Mouse (Mus musculus): ENCODE measurements around the gene Myof.
A peak's percentile ranks its signal among the peaks of the same experiment; 100 is the strongest.

Myof gene

DNA sequence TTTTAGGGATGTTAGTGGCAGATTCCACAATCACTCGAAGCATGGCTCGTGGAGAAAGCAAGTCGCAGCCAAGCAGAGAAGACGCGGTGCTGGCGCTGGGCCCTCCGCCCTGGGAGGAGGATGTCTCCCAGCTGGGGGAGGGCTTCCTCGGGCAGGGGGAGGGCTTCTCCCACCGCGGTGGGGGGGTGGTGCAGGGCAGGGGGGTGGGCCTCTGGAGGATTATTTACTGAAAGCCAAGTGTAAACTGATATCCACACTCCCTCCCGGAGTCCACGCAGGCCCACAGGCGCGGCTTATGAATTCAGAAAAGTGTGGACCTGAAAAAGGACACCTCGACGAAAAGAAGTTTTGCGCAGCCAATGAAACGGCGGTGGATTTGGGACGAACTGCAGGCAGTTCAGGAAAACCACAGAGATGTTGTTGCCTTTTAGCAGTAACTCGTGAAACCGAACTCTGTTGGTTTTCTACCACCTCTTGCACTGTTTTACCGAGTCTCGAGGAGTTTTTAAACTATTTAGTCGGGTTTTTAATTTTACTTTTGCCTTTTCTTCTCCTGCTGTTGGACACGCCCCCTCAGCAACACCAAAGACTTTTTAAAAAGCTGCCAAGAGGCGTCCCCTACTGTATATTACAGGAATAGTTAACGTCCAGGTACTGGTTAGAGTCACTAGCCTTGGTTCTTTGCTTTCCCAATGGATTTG, at the start of gene Myof:
TSS of gene Myof (minus strand) at position 297 of the 701 bp plus-strand sequence.
- peak; percentile 64 for DNase-seq (ENCODE audit: low spot score)

DNA sequence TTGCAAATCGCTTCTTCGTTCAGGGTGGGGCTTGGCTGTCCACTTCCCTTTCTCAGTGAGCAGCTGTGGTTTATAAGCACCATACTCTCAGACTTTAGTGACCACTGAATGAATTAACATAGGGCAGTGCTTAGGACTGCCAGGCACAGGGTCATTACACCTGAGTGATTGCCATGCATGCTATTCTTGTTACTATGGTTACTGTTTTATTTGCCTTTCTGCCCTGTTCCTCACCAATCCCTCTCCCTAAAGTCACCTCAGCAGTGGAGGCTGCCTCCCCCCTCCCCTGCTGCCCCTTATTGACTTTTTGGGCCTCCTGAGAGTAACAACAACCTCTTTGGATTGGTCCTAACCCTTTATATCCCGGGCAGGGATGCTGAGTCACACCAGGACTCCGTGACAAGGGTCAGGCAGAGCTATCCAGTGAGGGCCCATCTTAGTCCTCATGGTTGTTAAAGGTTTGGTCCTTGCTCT, 48.2 kb upstream of the Myof start:
- DNase-seq (ENCODE audit: low spot score), result no peak

DNA sequence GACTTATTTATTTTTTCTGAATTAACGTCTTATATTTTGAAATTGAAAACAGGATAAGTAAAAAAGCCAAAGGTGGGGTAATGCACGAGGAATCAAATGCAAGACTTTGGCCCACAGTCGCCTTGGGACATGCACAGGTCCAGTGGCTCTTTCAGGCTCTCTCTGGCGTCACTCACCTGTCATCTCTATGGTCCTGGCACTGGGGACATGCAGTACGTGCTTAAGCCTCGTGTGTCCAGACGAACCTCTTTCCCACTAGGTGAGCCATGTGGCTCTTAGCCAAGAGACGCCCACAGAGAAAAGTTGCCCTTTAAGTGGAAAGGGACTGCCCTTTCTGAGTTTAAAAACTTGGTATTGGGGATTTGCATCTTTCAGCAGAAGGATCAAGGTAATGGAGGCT, 46.0 kb upstream of the Myof start:
- no peak for DNase-seq (ENCODE audit: low spot score)

DNA sequence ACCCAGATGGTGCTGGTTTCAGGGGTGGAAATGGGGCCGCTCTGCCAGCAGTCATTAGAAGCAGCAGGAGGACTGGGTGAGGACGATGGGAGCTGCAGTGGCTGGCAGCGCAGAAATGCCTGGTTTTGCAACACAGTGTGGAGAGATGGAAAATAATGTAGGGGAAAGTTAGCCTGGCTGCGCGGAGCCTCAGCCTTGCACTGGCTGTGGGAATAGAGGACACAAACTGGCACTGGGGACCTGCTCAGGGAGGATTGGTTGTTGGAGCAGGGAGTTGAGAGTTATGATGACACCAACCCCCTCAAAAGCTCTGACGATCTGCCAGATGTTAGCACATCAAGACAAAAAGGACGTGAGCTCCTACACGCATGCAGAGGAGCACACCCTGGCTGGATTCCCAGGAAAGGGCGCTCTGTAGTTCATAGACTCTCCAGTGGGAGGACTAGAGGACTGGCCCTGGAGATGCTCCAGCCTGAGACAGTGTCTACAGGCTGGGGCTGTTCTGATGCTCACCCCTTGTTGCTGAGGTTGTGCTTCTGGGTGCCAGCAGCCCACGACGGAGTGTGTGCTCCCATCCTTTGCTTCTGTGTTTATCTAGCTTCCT, 43.7 kb upstream of the Myof start:
- peak; percentile 30 for DNase-seq (ENCODE audit: low spot score)

DNA sequence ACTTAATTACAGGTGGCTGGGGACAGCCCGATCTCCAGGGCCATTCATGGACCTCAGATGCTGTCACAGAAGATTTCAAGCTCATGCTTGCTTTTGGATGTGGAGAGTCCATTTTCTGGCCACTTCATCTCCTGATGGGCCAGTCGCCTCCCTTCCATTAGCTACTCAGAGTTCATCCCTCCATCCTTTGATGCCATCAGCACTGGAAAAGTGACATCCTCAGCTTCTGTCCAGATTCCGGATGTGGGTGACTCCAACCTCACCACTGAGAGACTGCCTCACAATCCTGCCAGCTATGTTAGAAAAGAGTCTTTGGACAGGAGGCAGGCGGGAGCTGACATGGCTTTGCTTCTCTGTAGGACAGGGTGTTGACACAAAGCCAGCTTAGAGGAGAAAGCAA, 42.5 kb upstream of the Myof start:
- no peak for DNase-seq (ENCODE audit: low spot score)

DNA sequence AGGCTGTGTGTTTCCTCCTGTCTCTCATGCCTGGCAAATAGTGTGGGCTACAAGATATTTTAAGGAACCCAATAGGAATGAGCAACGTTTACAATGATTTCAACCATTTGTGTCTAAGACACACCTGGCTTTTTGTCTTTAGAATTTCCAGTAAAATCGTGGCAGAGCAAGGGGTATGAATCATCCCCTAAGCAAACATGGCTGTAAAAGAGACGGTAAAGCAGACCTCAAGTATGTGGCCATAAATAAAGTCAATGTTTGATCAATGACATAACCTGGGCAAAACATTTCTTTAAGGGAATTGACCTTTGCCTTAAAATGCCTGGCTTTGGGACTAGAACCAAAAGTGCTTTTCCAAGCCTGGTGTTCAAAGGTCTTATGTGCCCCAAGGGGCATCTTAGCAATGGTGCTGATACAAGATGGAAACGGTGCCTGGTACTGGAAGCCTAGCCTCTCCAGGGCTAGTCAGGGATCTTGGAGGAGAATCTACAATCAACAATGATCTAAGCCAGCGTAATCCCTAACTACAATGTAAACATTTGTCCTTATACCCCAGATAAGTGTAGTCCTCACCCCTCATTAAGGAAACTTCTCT, 39.7 kb upstream of the Myof start:
- DNase-seq (ENCODE audit: low spot score), result no peak

DNA sequence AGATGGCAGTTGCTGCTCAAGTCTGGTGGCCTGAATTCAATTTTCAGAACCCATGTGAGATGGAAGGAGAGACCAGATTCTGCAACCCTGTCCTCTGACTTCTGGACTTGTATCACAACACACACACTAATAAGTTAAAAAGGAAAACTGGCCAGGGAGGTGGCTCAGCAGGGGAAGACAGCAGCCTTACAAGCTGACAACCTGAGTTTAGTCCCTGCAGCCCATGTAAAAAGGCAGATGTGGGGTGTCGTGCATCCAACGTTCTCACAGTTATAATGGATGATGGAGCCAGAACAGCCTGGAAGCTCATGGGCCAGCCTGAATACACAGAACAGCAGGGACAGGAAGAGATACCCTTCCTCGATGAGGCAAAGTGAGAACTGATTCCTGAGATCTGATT, 38.0 kb upstream of the Myof start:
- no peak for DNase-seq (ENCODE audit: low spot score)

DNA sequence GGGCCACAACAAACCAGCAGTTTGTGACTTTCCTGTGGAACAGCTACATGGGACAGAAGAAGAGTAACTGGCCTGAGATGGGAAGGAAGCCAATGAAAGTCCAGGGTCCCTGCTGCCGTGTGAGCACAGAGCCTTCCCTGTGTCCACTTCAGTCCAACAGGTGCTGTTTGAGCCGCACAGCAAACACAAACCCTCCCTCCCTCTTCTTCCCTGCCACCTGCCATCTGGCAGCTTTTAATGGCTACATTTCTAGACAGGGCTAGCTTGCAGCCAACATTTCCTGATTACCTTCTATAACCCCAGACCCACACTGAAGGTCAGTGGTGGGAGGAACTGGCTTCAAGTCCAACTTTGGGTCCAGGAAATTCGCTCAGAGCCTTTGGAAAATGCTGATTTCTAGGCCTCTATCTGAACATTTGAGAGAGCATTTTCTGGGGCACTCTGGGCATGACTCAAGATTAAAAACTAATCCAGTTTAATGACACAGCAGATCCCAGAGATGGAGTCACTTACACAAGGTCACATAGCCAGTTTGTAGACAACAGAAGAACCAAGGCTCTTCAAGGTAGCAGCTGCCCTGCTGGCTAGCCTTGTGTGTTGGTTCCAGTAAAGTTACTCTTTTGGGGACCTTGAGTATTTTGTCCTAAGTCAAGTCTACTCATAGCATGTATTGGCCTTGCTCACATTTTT, 34.6 kb upstream of the Myof start:
- DNase-seq (ENCODE audit: low spot score), result no peak

DNA sequence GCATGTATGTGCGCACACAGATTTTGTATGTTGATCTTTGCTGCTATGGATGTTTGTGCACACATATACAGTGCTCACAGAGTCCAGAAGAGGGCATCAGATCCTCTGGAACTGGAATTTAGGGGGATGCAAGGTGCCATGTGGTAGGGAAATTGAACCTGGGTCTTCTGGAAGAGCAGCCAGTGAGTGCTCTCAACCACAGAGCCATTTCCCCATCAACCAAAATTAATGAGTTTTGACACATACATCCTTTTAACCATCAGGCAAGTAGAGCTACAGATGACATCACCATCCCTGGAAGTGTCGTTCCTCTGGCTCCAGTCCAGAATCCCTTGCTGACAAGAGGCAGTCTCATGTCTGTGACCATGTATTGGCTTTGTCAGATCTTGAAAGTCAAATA, 32.9 kb upstream of the Myof start:
- no peak for DNase-seq (ENCODE audit: low spot score)

DNA sequence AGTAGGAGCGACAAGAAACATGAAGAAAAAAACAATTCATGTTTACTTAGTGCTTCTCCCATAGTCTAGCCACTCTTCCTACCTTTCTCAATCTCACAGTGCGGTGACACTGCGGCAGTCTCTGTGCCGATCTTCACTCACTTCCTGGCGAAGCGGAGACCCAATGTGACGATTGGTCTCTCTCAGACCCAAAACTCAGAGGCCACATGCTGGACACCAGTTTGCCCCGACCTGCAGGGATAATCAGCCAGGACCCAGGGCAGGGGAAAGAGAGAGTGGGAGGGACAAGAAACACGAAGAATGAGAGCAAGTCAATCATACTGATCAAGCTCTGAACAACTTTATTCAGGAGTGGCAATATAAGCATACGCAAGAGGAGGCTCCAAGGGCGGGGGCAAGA, 31.7 kb upstream of the Myof start:
- no peak for DNase-seq (ENCODE audit: low spot score)

DNA sequence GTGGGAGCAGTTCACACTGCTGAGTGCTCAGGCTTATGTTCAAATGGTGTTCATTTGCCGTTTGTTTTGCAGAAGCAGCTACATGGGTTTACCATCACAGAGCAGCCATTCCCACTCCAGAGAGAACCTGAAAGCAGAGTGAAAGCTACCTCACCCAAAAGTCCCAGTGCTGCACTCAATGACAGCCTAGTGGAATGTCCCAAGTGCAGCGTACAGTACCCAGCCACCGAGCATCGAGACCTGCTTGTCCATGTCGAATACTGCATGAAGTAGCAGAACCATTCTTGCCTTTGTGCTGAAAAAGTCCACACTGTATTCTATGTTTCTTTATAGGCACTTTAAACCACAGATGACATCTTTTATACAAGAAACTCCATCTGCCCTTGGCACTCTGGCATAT, 29.8 kb upstream of the Myof start:
- DNase-seq (ENCODE audit: low spot score), result no peak

DNA sequence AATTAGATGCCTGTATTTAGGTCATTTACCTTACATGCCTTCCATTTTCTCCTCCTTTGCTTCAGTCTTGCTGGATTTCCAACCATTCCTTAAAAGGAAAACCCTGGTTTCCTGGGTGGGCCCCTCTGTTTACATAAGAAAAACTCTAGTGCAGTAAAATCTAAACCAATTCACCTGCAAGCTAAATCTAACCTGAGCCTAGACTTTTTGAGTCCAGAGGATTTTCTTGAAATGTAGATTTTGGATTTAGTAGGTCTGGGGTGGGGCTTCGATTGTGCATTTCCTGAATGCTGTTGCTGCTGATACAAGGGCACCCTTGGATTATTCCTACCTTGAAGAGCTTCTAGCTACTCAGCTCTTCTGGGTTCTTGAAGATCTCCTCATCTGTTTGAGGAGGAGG, 20.7 kb upstream of the Myof start:
- DNase-seq (ENCODE audit: low spot score), result no peak

DNA sequence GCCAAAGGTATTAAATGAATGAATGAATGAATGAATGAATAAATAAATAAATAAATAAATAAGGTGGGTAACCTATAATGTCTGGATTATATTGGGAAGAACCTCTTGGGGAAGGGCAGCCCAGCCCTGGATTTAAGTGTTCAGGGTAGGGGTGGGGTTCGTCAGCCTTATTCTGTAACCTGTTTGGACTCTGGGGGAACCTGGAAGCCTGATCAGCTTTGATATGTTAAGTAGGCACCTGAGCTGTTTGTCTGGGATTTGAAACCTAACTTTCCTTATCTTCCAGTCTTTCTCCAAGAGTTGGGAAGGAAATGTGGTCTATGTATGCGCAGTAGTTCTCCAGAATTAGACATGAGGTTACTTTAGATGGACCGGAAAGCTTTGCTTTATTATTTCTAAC, 19.8 kb upstream of the Myof start:
- DNase-seq (ENCODE audit: low spot score), result no peak

DNA sequence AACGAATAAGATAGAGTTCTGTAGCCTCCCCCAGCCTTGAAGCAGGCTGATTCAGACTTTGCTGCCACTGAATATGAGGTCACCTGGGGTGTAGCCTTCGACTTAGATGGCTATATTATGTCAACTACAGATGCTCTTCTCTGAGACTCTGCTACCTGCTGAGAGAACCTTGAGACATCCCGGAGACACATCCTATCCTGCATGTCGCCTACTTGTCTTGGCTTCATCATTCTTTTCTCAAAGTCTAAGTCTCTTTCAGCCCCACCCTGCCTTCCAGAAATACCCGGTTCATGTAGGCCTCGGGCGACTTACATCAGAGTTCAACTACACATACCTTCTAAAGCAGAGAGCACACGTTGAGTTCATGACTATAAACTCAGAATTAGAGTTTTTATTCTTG, 13.6 kb upstream of the Myof start:
- no peak for DNase-seq (ENCODE audit: low spot score)

DNA sequence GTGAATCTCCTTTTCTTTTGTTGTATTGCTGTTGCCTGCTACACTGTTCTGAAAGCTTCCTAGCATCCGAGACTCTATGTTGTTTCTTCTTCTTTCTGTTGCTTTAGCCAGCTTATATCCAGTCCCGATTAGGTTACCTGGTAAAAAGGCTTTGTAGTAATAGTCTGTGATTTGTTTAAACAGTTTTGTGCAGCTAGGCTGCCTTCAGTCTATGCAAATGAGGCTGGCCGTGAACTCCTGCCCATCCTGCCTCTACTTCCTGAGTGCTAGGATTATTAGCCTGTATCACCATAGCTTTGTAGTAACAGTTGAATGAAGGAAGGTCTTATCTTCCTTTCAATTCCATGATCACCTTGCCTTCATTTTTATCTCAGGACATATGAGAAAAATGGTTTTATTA, 12.9 kb upstream of the Myof start:
- DNase-seq (ENCODE audit: low spot score), result no peak

DNA sequence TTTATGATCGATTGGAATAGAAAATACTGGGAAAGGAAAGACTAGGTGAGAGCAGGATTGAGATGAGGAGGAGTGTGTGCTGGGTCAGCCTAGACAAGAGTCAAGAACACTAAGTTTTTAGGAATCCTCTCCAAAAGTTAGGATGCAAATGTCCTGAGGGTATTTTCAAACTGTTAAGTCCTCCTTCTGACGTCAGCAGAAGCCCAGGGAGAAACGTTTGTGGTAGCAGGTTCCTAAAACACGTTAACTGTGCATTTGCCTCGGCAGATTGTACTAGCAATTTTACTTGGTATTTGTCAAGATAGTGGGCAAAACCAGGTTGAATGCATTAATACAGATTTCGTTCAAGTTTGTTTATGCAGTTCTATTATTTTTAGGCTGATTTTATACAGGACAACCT, 12.4 kb upstream of the Myof start:
- no peak for DNase-seq (ENCODE audit: low spot score)

DNA sequence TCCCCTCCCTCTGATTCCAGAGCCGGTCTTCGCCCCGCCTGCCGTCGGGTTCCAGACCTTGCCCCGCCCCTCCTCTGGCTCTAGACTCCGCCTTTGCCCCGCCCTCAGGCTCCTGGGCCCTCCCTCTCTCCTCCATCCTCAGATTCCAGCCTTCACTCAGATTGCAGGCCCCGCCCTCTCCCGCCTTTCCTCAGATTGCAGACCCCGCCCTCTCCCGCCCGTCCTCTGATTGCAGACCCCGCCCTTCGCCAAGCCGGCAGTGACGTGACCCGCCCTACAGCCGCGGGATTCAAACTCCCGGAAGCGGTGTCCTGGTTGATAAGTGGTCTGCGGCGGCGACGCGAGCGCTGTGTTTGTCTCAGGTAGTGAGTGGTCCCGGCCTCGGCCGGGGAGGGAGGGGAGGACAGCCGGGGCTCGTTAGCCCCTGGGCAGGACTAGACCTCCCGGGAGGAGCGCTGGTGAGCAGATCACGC, 11.4 kb upstream of the Myof start, which contains the start of gene Cep55:
TSS of gene Cep55 (plus strand) at position 292 of the 473 bp plus-strand sequence.
- DNase-seq (ENCODE audit: low spot score), result peak; percentile 93

DNA sequence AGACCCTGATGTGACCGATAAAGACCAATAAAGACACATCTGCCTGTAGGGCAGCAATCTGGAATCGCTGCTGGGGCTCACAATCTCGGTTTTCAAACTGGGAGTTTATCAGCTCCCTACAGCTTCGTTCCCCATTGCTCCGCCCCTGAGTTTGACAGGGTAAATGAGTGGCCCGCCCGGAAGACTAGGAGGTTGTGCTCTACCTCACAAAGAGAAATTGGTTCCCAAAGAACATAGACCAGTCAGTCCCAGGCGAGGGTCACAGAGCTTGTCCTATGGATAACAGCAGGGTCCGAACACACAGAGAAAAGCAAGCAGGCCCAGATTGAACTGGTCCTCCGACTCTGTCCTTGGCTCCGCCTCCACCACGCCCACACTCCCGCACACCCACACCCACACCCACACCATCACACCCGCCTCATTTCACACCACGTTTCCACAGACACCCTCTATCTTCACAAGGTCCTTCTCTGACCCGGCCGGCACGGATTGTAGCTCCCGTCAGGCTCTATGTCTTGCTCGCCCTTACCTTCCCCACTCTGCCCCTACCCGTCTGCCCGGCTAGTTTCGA, 10.9 kb upstream of the Myof start:
- peak; percentile 70 for DNase-seq (ENCODE audit: low spot score)

DNA sequence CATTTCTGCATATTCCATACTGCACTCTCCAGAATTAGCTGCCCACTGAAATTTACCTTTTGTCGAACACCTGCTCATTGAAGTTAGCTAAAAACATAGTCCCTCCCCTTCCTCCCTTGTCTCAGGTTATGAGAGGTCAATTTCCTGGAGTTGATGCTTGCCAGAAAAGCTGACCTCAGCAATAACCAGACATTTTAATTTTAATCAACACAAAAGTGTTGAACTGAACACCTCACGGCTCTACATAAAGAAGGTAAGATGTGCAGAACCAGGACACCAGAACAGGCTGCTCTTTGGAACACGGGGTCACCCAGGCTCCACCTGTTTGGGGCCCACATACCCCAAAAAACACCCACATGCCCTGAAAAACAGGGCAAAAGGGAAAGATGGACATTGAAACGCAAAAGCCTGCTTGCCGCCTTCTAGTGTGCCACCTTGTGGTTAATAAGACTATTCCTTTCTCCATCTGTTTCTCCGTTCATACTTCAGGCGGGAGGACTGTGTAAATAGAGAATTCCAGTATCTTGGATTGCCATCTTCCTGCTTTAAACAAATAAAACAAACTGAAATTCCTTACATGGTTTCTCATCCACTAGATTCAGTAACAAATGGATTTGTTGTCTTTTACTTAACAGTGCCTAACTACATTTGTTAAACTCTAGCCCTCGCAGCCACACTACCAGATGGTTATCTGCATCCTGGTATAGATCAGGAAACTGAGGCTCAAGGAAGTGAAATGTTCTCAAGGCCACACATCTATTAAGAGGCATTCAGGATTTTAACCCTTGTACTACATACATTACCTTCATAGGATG, 10.1 kb upstream of the Myof start:
- DNase-seq (ENCODE audit: low spot score), result no peak

DNA sequence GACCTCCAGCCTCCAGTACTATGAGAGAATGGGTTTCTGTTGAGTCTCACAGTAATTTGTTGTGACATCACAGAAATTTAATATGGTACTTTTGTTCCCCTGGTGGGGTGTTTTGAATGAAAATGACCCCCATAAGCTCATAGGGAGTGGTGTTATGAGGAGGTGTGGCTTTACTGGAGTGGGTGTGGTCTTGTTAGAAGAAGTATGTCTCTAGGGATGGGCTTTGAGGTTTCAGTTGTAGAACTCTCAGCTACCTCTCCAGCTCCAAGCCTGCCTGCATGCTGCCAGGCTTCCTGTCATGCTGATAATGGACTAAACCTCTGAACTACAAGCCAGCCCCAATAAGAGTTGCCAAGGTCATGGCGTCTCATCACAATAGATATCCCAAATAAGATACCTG, 6.3 kb upstream of the Myof start:
- DNase-seq (ENCODE audit: low spot score), result no peak

DNA sequence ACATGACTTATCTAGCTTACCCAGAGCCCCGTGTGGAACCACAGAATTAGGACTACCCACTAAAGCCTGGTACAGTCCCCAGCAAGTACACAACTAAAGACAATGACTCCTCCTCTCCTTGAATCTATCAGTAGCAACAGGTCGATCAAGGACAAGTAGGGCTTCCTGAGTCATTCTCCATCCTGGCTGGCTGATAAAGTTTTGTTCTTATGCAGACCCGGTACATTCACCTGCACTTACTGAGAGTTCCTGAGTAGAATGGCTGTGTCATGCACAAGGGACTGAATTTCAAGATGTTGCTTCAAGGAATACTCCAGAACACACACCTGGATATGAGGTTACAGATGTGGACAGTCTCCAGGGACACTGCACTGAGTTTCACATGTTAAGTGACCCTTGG, 1.8 kb upstream of the Myof start:
- no peak for DNase-seq (ENCODE audit: low spot score)

Measured in urinary bladder, postnatal 25 days (tissue).